Mouse (Mus musculus) spleen, adult 2 months (tissue): Measurements from ENCODE around the gene Syne3.

Experiments
- CTCF ChIP-seq: fragments of 200-500 bp; IDR thresholded peaks from 2 replicates; pipeline ENCODE4 v1.5.1; 2011; ENCODE audit warnings: mild to moderate bottlenecking, inconsistent platforms; ENCODE audit not compliant: insufficient read depth, insufficient read length, insufficient replicate concordance; ENCODE audit errors: extremely low read depth
- POLR2A ChIP-seq: fragments of 200-500 bp; IDR thresholded peaks from 2 replicates; pipeline ENCODE4 v1.6.1; 2011; ENCODE audit warnings: low read depth, low read length, inconsistent platforms

DNA sequence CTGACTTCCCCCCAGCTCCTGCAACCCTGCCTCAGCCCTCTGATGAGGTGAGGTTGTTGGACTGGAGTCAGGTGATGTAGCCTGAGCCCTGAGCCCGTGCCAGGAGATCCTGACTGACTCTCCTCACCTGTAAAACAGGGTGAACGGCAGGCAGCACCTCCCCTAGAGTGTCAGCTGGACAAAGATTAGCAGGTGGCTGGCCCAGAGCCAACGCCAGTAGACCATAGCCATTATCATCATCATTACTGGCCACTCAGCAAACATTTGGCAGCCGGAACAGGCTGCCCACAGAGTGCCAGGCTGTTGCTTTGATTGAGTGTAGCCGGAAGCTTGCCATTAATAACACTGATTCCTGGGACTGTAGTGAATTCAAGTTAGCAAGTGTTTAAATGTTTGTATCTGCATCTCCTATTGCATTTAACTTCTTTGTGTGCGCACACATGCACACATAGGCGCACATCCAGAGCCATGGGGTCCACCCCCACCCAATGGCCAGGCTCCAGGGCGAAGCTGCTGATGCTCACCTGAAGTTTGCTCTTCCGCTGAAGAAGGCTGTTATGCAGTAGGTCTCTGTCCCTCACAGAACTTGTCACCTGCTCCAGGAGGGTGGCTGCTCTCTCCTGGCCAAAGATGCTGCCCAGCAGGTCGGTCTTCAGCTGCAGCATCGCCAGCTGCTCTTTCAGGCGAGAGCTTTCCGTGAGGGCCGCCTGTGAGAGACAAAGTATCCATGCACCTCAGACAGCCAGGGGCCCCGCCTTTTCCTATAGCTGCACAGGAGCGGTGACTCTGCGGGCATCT, 54.4 kb downstream of the Syne3 start:
- TF ChIP-seq POLR2A (no peak), CTCF (no peak)
